Mouse (Mus musculus): Measurements from ENCODE around the gene Kdsr. TPM values are rescaled to one million over a fixed set of nuclear protein-coding genes. Genes with fewer than 3 reads are reported as not detected.

Kdsr gene
- polyA plus RNA-seq (2015; fragmentation: Nextera tagmentation; extraction: Ambion mirVana), result 17.0 and 19.7 TPM in 2 replicates

- H3K27ac ChIP-seq, result peak within 1 kb of the TSS; percentile 90
- peak within 1 kb of the TSS; percentile 82 for H3K4me2 ChIP-seq
- 3% methylated on average over 51 of the region's 51 CpGs for whole genome bisulfite sequencing
- ATAC-seq (ENCODE audit: insufficient number of reproducible peaks, insufficient read depth, low FRiP score, low TSS enrichment, low read depth), result peak; percentile 100
- peak within 1 kb of the TSS; percentile 85 for H3K9ac ChIP-seq
- H3K27me3 ChIP-seq, result no peaks in the 10 kb centered on the region
- peaks cover 15% of the 10 kb centered on the region for H3K4me1 ChIP-seq
- H3K4me3 ChIP-seq, result peak within 1 kb of the TSS; percentile 81
- peaks cover 17% of the 10 kb centered on the region for H3K36me3 ChIP-seq
- H3K9me3 ChIP-seq, result no peaks in the 10 kb centered on the region
These were observed at the start of gene Kdsr for GRCm38 (mm10) chr1:106759572-106760435. Kdsr (minus strand) TSS chr1:106759727.

DNA sequence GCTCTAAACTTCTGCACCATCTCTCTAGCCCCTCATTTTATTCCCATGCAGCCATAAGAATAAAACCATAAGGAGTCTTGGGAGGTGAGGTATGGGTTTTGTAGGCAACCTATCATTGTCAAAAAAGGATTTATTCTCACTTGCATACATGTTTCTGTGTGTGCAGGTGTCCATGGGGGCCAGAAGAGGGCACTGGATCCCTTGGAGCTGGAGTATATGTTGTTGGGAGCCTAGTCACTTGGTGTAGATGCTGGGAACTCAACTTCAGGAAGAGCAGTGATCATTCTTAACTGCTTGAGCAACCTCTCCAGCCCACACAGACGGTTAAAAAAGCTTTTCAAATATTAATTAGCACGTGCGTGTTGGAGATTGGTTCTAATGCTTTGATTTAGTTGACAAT is 40.4 kb upstream of the Kdsr start:
- Histone ChIP-seq H3K4me1 (peaks cover 9% of the 10 kb centered on the region; the same call in 1 of the 2 replicates), H3K9me3 (no peaks in the 10 kb centered on the region), H3K4me2 (no peak overlapping the region), H3K27ac (no peak overlapping the region), H3K4me3 (no peak overlapping the region), H3K27me3 (no peaks in the 10 kb centered on the region), H3K36me3 (no peaks in the 10 kb centered on the region), H3K9ac (no peak overlapping the region)
- ATAC-seq (ENCODE audit: insufficient number of reproducible peaks, insufficient read depth, low FRiP score, low TSS enrichment, low read depth), result no peak
- 80% methylated on average over 3 of the region's 3 CpGs for WGBS

- 47% methylated on average over 1 of the region's 1 CpGs for WGBS
- H3K9ac ChIP-seq, result no peak overlapping the region
- ATAC-seq (ENCODE audit: insufficient number of reproducible peaks, insufficient read depth, low FRiP score, low TSS enrichment, low read depth), result no peak
- H3K27ac ChIP-seq, result no peak overlapping the region
- peaks cover 13% of the 10 kb centered on the region; the same call in 1 of the 2 replicates for H3K4me1 ChIP-seq
- H3K27me3 ChIP-seq, result no peaks in the 10 kb centered on the region
- H3K36me3 ChIP-seq, result no peaks in the 10 kb centered on the region
- H3K9me3 ChIP-seq, result no peaks in the 10 kb centered on the region
- no peak overlapping the region for H3K4me3 ChIP-seq
- H3K4me2 ChIP-seq, result no peak overlapping the region
These were observed 39.9 kb upstream of the Kdsr start for GRCm38 (mm10) chr1:106799406-106799805.

- 60% methylated on average over 7 of the region's 7 CpGs for WGBS
- no peak; the same call in 1 of the 2 replicates for ATAC-seq (ENCODE audit: insufficient number of reproducible peaks, insufficient read depth, low FRiP score, low TSS enrichment, low read depth)
- Histone ChIP-seq H3K4me3 (peak overlapping the region; percentile 98), H3K36me3 (no peaks in the 10 kb centered on the region), H3K27me3 (no peaks in the 10 kb centered on the region), H3K9me3 (no peaks in the 10 kb centered on the region), H3K4me1 (peaks cover 19% of the 10 kb centered on the region; the same call in 1 of the 2 replicates), H3K27ac (no peak overlapping the region), H3K4me2 (peak overlapping the region; percentile 70), H3K9ac (peak overlapping the region; percentile 98)
These were observed 37.7 kb upstream of the Kdsr start for GRCm38 (mm10) chr1:106796987-106797779.

DNA sequence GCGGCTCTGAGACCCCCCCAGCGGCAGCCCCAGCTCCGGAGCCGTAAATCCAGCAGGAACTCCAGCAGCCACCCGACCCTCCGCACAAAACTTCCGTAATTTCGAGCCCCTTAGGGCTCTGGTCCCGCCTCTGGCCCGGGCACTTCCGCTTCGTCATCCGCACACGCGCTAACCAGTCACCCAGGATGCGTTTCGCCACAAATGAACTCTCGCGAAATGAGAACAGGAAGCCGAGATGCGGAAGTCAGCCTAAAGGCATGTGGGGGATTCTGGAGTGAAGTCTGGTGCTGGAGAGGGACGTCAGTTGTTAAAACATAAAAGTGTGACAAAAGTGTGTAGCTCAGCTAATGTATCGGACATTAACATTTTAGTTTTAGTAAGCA is 37.0 kb upstream of the Kdsr start, which contains the start of gene Vps4b:
Gene Vps4b, minus strand, starts transcription at position 187 of the 383 bp plus-strand sequence.
- under 1% methylated on average over 23 of the region's 23 CpGs for WGBS
- no peaks in the 10 kb centered on the region for H3K9me3 ChIP-seq
- ATAC-seq (ENCODE audit: insufficient number of reproducible peaks, insufficient read depth, low FRiP score, low TSS enrichment, low read depth), result peak; percentile 98

DNA sequence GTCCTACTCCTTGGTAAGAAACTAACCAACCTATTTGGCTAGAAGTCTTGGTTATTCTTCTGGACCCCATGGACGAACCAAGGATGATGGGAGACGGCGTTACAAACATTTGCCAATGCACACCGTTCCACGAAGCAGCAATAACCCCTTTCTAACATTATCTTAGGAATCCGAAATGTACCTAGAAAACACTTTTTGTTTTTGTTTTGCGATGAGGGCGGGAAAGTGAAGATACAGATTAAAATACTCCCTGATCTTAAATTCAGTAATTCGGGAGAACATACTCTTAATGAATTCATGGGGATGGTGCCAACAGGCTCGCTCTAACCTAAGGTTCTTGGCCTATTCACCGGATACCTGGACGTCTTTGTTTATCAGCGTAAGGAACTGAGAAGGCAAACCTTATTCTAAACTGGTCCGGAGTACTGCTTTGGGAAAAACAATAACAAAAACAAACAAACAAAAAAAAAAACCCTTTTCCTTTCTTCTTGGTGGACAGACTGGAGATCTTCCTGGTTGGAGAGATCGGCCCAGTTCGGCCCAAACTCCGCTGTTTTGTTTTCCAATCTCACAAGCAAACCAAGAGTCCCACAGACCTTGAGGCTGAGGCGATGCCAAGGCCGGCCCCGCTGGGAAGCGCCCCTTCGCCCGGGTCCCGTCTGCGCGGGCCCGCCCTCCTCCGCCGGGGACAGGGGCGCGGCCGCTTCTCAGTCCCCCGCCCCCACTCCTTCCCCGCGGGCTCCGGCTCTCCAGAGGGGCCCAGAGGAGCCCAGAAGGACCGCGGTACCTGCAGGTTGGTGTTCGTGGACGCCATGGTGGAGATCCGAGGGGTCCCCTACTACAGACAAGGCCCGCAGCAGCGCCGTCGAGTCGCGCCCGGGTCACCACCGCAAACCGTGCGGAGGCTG is 36.4 kb upstream of the Kdsr start:
- Histone ChIP-seq H3K27me3 (no peaks in the 10 kb centered on the region), H3K36me3 (no peaks in the 10 kb centered on the region), H3K9me3 (no peaks in the 10 kb centered on the region), H3K4me1 (peaks cover 19% of the 10 kb centered on the region; the same call in 1 of the 2 replicates), H3K4me2 (peak overlapping the region; percentile 70), H3K4me3 (peak overlapping the region; percentile 98), H3K9ac (peak overlapping the region; percentile 98), H3K27ac (peak overlapping the region; percentile 97)
- ATAC-seq (ENCODE audit: insufficient number of reproducible peaks, insufficient read depth, low FRiP score, low TSS enrichment, low read depth), result peak; percentile 86
- 3% methylated on average over 51 of the region's 51 CpGs for WGBS

More for the DNA sequence above, 37.0 kb upstream of the Kdsr start, which contains the start of gene Vps4b:
- no peaks in the 10 kb centered on the region for H3K36me3 ChIP-seq
- H3K27me3 ChIP-seq, result no peaks in the 10 kb centered on the region
- H3K27ac ChIP-seq, result peak within 1 kb of the TSS; percentile 97
- H3K4me2 ChIP-seq, result peak within 1 kb of the TSS; percentile 70
- H3K4me1 ChIP-seq, result peaks cover 19% of the 10 kb centered on the region; the same call in 1 of the 2 replicates
- H3K4me3 ChIP-seq, result peak within 1 kb of the TSS; percentile 98
- peak within 1 kb of the TSS; percentile 98 for H3K9ac ChIP-seq

- Histone ChIP-seq H3K4me2 (no peak overlapping the region), H3K9me3 (no peaks in the 10 kb centered on the region), H3K4me1 (no peaks in the 10 kb centered on the region), H3K9ac (no peak overlapping the region), H3K27me3 (no peaks in the 10 kb centered on the region), H3K4me3 (no peak overlapping the region), H3K36me3 (peaks cover 77% of the 10 kb centered on the region), H3K27ac (no peak overlapping the region)
- ATAC-seq (ENCODE audit: insufficient number of reproducible peaks, insufficient read depth, low FRiP score, low TSS enrichment, low read depth), result no peak
- 87% methylated on average over 4 of the region's 4 CpGs for WGBS
These were observed 15.4 kb upstream of the Kdsr start for GRCm38 (mm10) chr1:106774896-106775295.

- ATAC-seq (ENCODE audit: insufficient number of reproducible peaks, insufficient read depth, low FRiP score, low TSS enrichment, low read depth), result no peak
- Histone ChIP-seq H3K4me1 (no peaks in the 10 kb centered on the region), H3K9ac (no peak overlapping the region), H3K9me3 (no peaks in the 10 kb centered on the region), H3K4me3 (no peak overlapping the region), H3K27me3 (no peaks in the 10 kb centered on the region), H3K4me2 (no peak overlapping the region), H3K36me3 (peaks cover 72% of the 10 kb centered on the region), H3K27ac (no peak overlapping the region)
- 91% methylated on average over 9 of the region's 9 CpGs for WGBS
These were observed 14.6 kb upstream of the Kdsr start for GRCm38 (mm10) chr1:106774092-106774491.

DNA sequence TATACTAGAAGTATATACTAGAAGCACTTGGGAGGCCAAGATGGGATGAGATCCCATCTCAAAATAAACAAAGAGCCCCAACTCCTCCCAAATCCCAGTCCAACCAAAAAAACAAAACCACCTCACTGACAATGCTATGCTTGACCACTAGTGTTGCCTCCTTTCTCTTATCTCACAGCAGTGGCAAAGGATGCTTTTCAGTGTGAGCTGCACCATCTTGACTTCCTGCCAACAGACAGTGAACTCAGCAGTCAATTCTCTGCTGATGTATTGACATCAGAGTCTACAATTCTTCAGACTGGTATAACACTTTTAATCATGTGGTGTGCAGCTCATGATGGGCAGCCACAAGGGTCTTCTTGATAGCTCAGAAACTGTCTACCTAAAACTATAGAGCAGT is 9.2 kb upstream of the Kdsr start:
- Histone ChIP-seq H3K9me3 (no peaks in the 10 kb centered on the region), H3K27me3 (no peaks in the 10 kb centered on the region), H3K4me1 (no peaks in the 10 kb centered on the region), H3K4me2 (no peak overlapping the region), H3K27ac (no peak overlapping the region), H3K36me3 (peaks cover 69% of the 10 kb centered on the region), H3K4me3 (no peak overlapping the region), H3K9ac (no peak overlapping the region)
- no peak for ATAC-seq (ENCODE audit: insufficient number of reproducible peaks, insufficient read depth, low FRiP score, low TSS enrichment, low read depth)

- no peak for ATAC-seq (ENCODE audit: insufficient number of reproducible peaks, insufficient read depth, low FRiP score, low TSS enrichment, low read depth)
- Histone ChIP-seq H3K4me2 (no peak overlapping the region), H3K4me1 (no peaks in the 10 kb centered on the region), H3K27me3 (no peaks in the 10 kb centered on the region), H3K27ac (no peak overlapping the region), H3K9me3 (no peaks in the 10 kb centered on the region), H3K36me3 (peaks cover 58% of the 10 kb centered on the region), H3K4me3 (no peak overlapping the region), H3K9ac (no peak overlapping the region)
- 94% methylated on average over 8 of the region's 8 CpGs for WGBS
These were observed 6.2 kb upstream of the Kdsr start for GRCm38 (mm10) chr1:106765771-106766170.

- H3K9ac ChIP-seq, result no peak overlapping the region
- no peak overlapping the region for H3K4me3 ChIP-seq
- no peaks in the 10 kb centered on the region for H3K27me3 ChIP-seq
- no peaks in the 10 kb centered on the region for H3K4me1 ChIP-seq
- peaks cover 49% of the 10 kb centered on the region for H3K36me3 ChIP-seq
- no peak overlapping the region for H3K4me2 ChIP-seq
- WGBS, result 92% methylated on average over 2 of the region's 2 CpGs
- ATAC-seq (ENCODE audit: insufficient number of reproducible peaks, insufficient read depth, low FRiP score, low TSS enrichment, low read depth), result no peak
- H3K27ac ChIP-seq, result no peak overlapping the region
- H3K9me3 ChIP-seq, result no peaks in the 10 kb centered on the region
These were observed 5.3 kb upstream of the Kdsr start for GRCm38 (mm10) chr1:106764846-106765245.

Measured in embryonic facial prominence, embryonic 13.5 days (tissue).